Mouse (Mus musculus): ENCODE data around the gene Letm1.
A peak's percentile ranks its signal among the peaks of the same experiment; 100 is the strongest.

Letm1 gene

DNA sequence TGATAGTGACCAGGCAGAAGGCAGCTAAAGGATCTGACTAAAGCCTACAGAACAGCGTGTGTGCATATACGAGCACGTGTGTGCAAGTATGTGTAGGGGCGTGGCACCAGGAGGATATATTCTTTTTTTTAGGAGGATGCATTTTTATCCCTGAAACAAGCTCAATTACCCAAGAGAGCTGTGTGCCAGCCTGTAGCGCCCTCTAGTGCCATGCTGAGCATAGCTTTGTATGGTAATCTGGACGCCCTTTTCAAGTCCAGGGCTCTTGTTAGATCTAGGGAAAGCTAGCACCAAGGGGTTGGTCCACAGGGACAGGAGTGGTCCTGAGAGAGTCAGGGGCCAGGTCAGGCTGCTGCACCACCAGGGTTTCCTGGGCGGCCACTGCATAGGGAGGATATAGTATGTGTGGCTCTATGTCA is 44.7 kb downstream of the Letm1 start:
- peak in 1 of 2 experiments; percentile 56 for DNase-seq

DNA sequence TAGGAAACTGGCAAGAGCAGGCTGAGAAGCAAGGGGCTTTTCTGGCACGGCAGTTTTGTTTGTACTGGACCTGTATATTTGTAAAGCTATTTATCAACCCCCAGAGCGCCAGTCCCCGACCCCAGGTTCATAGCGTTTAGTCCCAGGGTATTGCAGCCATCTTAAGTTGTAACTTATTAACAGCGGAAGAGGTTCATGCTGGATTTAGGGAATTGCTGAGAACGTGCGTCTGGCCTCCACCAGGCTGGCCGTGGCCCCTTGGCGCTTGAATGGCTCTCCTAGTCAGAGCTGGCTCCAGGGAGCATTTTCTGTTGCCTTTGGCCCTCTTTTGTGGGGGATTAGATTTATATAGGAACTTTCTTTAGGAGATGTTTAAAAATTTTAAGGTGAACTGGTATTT is 46.4 kb downstream of the Letm1 start:
- no peak for DNase-seq

DNA sequence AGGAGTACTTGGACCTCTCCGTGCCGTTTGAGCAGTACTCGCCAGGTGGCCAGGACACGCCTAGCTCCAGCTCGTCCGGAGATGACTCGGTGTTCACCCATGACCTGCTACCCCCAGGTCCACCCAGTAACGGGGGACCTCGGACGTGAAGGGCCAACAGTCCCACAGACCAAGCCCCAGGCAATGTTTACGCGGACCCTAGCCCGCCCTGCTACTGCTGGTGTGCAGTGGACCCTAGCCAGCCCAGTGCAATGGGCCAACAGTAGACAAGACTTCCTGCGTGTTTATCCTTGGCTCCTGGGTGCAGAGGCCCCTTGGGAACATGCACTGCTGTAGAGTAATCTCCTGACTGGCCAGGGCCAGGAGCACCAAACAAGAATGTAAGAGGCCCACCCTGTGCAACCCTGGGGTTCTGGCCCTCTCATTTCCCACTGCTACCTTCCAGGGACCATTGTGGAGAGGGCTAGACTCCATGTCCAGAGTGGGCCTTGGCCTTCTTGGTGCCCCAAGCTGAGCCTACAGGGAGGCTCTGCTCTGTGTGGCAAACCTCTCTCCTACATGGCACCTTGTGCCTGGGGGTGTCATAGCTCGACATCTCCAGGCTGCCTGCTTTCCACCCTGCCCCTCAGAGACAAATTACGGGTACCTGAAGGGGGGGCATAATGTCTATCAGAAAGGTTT is 47.1 kb downstream of the Letm1 start:
- DNase-seq = no peak

DNA sequence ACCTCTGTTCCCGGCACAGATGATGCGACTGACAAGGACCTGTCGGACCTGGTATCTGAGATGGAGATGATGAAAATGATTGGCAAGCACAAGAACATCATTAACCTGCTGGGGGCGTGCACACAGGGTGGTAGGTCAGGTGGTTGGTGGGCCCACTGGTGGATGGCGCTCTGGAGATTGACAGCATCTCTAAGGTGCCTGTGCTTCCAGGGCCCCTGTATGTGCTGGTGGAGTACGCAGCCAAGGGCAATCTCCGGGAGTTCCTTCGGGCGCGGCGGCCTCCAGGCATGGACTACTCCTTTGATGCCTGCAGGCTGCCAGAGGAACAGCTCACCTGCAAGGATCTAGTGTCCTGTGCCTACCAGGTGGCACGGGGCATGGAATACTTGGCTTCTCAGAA is 48.8 kb downstream of the Letm1 start:
- no peak for DNase-seq

DNA sequence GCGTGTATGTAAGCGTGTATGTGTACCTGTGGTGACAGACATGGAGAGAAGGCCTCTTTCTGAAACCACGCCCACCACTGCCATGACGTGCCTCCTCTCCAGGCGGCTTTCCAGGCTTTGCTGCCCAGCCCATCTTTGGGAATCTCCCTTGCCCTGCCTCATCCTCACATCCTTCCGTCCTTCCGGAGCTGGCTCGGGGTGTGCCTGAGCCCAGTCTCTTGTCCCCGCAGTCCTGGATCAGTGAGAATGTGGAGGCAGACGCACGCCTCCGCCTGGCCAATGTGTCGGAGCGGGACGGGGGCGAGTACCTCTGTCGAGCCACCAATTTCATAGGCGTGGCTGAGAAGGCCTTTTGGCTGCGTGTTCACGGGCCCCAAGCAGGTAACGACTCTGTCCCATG is 51.6 kb downstream of the Letm1 start:
- DNase-seq = no peak

DNA sequence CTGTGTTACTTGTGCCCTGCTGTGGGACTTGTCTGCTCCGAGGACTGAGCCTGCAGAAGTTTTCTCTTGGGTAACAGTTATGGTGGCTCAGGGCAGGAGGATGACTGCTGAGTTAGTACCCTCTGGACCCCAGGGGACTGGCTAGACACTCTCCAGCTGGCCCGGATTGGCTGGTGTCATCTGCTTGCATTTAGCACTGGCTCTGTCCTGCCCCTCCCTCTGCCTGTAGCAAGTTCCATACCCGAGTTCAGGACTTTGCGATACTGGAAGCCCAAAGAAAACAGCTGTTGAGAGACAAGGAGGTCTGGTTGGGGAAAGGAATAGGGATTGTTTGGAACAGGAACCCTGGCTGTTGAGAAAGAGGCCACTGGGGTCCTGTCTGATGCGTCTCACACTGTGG is 52.1 kb downstream of the Letm1 start:
- DNase-seq = no peak

DNA sequence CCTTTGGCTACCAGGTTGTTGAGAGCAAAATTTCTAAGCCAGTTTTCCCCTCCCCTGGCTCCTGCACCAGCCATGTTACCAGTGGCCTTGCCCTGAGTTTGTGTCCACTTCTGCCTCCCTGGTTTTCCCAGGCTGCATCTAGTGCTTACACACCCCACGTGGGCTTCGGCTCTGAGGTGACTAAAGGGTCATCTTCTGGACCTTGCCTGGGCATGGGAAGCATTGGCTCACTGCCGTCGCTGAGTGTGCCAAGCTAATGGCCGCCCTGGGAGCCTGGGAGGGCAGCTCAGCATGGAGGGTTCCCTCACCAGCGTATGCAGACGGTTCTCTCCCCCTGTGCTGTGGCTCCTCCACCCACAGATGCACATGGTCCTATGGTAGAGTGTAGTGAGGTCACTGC is 53.8 kb downstream of the Letm1 start:
- DNase-seq = no peak

DNA sequence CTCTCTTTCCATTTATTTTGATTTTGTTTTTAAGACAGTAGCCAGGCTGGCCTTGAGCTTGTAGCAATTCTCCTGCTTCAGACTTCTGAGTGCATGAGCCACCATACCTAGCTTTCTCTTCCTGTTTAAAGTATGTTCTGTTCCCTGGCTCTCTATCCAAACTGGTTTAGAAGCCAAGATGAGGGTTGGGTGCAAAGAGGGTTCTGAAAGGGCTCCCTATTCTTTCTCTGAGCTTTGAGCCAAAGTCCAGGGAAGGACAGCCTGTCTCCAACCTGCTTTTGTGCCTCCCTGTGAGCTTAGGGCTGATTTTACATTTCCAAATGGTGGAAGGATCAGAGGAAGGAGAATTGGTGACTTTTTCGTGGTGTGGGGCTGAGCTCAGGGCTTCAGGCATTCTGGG is 55.7 kb downstream of the Letm1 start:
- DNase-seq = no peak

DNA sequence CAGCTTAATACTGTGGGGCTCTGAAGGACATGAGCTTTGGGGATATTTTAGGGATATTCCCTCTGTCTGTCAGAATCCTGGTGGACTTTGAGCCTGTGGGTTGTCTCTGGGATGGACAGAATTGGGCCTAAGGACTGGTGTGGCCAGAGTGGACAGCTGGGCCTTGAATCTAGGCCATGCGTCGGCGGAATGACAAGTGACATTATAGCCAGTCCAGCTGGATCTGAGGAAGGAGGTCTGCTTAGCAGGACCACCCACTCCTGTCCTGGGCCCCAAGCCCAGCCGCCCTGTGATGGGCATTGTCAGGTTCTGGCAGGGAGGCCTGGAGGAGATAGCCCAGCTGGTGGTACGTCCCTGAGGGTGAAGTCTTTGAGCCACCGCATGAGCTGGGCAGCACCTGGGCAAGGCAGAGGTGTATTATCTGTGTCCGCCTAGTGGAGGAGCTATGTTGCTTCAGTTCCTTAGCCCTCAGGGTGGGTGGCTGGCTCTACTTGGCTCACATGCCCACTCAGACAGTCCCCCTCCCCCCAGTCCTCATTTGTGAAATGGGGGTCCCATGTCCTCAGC is 56.5 kb downstream of the Letm1 start:
- no peak for DNase-seq

DNA sequence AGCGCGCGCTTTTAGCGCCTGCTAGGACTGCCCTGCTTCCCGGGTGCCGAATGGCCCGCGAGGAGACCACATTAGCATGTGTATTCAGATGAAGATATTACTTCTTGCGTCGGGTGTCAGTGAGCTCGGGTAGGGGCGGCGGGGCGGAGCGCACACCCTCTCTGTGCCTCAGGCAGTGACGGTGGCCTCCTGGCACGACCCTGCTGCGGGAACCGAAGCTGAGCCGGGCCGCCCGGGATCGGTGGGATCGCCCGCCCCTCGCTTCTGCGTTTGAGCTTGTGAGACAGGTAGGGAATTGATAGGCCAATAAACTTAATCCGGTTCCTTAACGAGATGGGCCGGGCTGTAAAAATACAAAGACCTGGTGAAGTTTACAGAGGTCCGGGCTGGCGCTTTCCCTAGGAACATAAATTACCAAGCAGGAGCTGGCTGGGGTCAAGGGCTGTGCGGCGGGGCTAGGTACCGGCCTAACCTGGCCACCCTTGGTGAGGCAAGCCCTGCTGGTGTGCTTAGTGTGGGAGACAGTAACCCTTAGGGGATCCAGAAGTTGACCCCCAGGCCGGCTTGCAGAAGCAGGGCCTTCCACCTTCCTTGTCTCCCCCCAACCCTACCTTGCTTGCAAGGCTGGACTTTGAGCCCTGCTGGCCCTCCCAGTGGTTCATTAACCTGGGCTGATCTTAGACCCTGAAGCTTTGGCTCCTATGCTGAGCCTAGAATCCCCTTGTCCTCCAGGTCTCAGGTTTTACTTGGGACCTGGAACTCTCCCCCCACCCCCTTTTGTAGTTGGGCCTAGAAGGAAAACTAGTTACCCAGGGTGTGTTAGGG is 58.8 kb downstream of the Letm1 start:
- no peak for DNase-seq

DNA sequence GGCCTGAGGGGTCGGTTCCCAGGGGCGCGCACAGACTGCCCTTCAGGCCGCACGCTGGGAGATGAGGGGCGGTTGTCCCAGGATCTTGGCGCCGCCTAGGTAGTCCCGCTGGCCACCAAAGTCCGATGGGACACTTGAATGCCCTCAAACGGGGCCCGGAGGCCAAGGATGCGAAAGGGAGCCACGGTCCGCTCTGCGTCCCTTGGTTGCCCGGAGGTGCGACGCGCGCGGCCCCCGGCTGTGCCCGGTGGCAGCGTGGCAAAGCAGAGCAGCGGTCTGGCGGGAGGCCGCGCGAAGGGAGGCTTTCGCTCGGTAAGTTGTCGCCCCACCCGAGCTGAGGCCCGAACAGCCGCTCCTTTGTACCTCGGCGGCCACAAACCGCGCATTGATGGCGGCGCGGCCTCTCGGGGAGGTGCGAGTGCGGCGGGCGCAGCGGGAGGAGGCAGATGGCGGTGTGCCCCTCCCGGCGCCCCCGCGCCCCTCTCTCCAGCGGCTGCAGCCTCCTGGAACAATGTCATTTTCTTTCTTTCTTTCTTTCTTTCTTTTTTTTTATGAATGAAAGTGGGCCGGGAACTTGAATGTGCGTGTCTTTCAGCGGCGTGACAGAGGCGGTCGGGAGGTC is 59.5 kb downstream of the Letm1 start:
- peak in 1 of 2 experiments; percentile 9 for DNase-seq

DNA sequence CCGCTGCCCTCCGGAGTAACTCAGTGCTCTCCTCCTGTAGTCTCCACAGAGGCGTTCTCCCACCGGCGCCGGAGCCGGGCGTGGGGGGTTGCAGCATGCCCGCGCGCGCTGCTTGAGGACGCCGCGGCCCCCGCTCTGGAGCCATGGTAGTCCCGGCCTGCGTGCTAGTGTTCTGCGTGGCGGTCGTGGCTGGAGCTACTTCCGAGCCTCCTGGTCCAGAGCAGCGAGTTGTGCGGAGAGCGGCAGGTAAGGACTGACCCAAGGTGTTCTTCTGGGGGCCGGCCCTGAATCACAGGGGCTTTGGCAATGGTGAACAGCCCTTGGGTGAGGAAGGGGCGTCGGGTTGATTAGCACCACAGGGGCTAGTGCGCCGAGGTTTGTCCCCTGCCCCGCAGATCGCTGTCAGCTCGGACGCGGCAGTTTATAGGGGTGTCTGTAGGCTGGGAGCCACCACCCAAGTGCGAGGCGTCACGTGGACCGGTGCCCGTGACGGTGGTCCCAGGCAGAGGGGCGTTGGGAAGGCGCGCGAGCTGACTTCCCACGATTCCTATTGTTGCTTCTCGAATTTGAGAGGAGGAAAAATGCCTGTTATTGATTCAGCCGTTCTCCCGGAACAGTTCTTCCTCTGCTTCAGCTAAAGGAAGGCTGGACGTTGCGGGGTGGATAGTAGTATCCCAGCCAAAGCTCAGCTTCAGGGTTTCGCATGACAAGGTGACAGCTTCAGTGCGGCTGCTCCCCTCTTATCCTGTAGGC is 60.2 kb downstream of the Letm1 start:
- no peak for DNase-seq

DNA sequence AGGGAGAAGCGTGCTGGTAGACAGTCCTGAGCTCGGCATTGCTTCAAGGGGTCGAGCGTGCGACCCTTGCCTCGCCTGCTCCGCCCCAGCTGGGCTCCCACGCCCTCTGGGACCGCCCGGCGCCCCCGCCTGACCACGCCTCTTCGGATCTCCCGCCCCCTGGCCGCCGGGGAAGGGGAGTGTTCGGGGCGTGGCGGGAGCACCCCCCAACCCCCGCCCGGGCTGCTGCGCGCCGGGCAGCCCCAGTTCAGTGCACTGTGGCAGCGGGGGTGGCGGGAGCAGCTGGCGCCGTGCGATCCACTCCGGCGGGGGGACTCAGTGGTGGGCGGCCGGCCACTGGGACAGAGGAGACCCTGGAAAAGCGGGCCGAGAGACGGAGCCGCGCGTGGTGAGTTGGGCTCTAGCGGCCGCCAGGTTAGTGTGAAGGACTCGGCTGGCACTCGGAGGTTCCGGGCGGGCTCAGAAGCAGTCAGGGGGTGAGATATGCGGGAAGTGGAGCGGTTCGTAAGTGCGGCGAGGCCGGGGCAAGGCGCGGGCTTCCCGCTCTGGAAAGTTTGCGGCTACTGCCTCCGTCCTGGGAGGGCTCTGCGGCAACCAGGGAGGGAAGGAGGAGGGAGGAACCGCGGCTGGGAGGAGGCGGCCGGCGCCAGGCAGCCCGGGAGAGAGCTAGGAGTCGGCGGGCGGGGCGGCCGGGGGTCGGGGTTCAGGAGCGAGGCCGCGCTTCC is 60.9 kb downstream of the Letm1 start, which contains the start of gene Fgfr3:
Gene Fgfr3, plus strand, starts transcription at position 134 of the 725 bp plus-strand sequence.
- DNase-seq = peak; percentile 32 to 46

DNA sequence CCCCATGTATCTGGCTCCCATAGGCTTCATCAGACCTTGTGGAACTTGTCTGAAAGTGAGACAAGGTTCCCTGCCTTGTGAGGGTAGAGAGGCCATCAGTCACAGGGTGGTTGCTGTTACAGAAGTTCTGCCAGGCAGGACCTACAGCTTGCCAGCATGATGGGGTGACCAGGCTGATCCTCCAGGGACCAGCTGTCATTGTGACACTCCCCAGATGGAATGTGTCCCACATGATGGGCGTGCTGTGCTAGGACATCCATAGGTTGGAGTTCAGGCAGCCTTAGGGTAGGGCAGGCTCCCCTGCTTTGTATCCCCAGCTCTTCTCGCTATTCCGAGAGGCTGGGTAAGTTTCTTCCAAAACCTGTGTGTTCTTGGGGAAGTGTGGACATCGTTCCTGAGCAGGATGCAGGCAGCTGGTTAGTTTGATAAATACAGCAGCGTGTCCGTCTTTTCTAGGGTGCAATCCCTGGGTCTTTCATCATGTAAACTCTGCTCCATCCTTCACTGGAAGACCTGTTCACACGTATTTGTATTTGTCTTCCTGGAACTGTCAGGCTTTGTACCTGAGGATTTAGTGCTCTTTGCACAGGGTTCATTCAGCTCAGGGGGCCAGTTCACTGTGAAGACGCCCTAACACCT is 61.6 kb downstream of the Letm1 start:
- DNase-seq = no peak

DNA sequence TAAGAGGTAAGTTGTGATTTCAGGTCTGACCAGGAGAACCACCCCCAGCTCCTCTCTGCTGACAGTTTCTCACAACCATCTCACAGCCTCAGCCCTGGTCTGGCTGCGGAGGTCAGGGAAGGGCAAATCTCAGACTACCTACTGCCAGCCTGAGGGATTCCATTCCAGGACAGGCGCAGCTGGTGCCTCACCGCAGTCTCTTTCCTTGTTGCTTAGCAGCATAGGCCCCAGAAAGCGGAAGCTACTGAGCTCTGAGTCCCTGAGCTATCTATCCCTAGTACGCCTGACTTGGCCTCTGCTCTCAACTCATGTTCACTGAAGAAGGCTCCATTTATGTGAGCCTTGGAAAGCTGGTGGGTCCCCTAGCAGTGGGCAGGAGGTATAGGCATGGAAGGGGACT is 64.2 kb downstream of the Letm1 start:
- DNase-seq = no peak

DNA sequence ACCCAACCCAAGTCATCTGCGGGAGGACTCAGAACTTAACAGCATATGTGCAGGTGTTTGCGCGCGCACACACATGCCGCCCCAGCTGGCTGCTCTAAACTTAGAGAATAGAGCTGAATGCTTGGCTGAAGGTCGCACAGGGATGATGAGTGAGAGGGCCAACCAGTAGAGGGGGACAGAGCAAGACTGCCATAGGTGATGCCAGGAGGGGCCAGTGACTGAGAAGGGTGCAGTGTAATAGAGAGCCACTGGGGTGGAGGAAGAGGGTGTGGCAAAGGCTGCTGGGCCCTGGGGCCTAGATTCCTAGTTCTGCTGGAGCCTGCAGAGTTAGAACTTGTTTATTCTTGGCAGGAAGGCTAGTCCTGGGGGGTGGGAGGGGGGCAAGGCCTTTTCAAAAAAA is 66.2 kb downstream of the Letm1 start:
- DNase-seq = no peak

DNA sequence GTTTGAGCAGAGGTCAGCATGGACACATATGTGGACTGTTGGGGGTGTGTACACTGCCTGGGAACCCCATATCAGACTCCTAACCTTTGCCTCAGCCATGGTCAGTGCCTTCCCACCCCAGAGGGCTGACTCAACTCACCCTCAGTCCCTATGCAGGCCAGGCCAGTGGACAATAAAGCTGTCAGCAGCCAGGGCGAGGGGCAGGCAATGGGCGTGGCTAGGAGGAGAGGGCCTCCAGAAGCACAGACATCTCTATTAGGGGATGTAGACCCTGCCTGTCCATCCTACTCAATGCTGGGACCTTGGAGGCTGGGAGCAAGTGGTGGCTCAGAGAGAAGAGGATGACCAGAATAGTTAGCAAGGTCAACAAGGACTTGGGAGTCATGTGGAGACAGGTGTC is 67.4 kb downstream of the Letm1 start:
- DNase-seq = no peak

DNA sequence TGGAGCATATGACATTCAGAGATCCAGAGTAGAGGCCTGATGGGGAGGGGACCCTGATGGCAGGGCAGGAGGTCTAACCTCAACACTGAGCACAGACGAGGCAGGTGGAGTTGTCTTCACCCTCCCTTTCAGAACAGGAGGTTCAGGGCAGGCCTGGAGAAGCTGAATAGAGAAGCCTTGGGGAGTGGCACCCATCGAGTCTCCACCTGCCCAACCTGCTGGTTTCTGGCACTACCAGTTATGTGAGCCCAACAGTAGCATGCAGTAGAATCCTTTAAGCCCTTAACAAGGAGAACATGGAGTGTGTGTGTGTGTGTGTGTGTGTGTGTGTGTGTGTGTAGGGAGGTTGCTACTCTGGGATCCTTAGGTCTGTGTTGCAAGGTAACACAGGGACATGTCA is 70.1 kb downstream of the Letm1 start:
- no peak for DNase-seq

DNA sequence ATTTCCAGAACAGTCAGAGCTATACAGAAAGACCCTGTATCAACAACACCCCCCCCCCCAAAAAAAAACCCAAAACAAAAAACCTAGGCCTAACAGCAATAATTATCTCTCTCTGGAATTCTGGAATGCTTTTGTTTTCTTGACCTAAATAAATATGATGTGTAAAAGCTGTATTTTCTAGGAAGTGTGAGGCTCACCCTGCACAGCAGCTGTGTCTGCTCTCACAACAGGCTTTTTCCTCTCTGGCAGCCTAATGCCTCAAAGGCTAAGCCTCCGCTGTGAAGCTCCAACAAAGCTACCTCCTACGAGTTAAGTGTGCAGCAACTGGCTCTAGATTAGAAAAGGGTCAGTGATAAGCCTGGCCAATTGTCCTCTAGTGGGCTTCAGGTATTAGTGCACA is 73.6 kb downstream of the Letm1 start:
- no peak for DNase-seq

DNA sequence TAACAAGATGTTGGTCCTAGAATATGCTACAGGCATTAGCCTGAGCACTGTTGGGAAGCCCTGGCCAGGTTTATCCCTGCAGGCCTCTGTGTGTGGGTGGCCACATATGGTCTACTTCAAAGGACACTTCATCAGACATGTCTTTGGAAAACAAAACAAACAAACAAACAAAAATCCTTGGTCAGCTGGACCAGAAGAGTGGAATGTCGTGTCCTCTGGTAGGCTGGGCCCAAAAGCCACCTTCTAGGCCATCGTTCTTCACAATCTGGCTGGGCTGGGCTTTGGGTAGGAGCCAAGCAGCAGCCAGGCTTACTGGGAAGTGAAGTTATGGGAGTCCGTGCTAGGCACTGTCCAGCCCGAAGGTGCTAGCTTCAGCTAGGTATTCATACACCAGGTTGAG is 75.5 kb downstream of the Letm1 start:
- DNase-seq = no peak

DNA sequence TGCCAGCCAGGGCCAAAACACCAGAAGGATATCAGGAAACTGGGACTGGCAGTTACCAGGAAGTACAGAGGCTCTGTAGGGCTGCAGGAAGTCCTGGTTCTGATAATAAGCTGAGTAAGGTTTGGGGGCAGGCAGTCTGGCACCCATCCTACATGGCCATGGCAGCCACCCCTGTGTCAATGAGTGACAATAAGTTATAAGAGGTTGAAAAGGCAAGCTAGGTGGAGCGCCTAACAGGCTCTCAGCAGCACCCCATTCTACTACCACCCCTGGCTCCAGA is 76.3 kb downstream of the Letm1 start:
- no peak for DNase-seq
